11 mouse cellular contexts compared by ENCODE assay signal in genomic region chr4:86045876-86046275, GRCm38 (mm10).
DNase-seq lines count a peak whose midpoint lies in the region; ATAC-seq lines count a peak whose summit lies in the region.
"Had no signal": no experiment of that assay in that cellular context is flagged by ENCODE, and none has a peak within 500 bp of the region (broad histone marks: within the 10 kb centered on the region; RNA-seq: fewer than 3 reads in every experiment).

No protein-coding gene starts in this region.

- no peak for DNase-seq in hindbrain, embryonic 11.5 days (ENCODE audit: low spot score)
- DNase-seq in hindbrain, embryonic 10.5 days (ENCODE audit: low spot score): no peak
- peak; percentile 81 for DNase-seq in ES-CJ7 (ENCODE audit: low read depth, low spot score)
- DNase-seq in cerebellum, adult 9-10 months: peak; percentile 37
- peak; percentile 10 to 16 for DNase-seq in left cerebral cortex, postnatal 14 days (ENCODE audit: low spot score in 2 of 2)
- DNase-seq in urinary bladder, postnatal 14 days (ENCODE audit: low spot score): no peak
- DNase-seq in thymus, postnatal 36 days: no peak
- DNase-seq: heart, postnatal 36 days; lung, adult 2 months had no signal

- 58% methylated on average over 6 of the region's 6 CpGs for WGBS in hindbrain, embryonic 11.5 days
- WGBS in hindbrain, embryonic 10.5 days: 71% methylated on average over 6 of the region's 6 CpGs
- 50% methylated on average over 6 of the region's 6 CpGs for WGBS in kidney, embryonic 15.5 days

- H3K27ac ChIP-seq in hindbrain, embryonic 11.5 days (ENCODE audit: low read depth, low read length): no peak overlapping the region
- no peak overlapping the region for H3K27ac ChIP-seq in hindbrain, embryonic 10.5 days
- H3K27ac ChIP-seq in kidney, embryonic 15.5 days: no peak overlapping the region
- H3K27ac ChIP-seq: left cerebral cortex, adult 2 months had no signal

- intact Hi-C loops in left cerebral cortex, postnatal 14 days (cut with DNase I): no loop called here

- H3K4me2 ChIP-seq in hindbrain, embryonic 11.5 days (replicated peaks; ENCODE audit: low read depth, low read length): no peak overlapping the region
- no peak overlapping the region for H3K4me2 ChIP-seq in kidney, embryonic 15.5 days

- no peak overlapping the region for H3K9ac ChIP-seq in hindbrain, embryonic 11.5 days (ENCODE audit: low read depth, low read length)
- no peak overlapping the region for H3K9ac ChIP-seq in kidney, embryonic 15.5 days

- no peaks in the 10 kb centered on the region for H3K36me3 ChIP-seq in hindbrain, embryonic 11.5 days (ENCODE audit: control insufficient read depth, insufficient read depth, low read length)
- H3K36me3 ChIP-seq in hindbrain, embryonic 10.5 days: no peaks in the 10 kb centered on the region
- no peaks in the 10 kb centered on the region for H3K36me3 ChIP-seq in kidney, embryonic 15.5 days

- H3K4me1 ChIP-seq in hindbrain, embryonic 11.5 days (replicated peaks; ENCODE audit: control insufficient read depth, insufficient read depth, low read length): no peaks in the 10 kb centered on the region
- H3K4me1 ChIP-seq in hindbrain, embryonic 10.5 days (replicated peaks): peaks cover 2% of the 10 kb centered on the region; the same call in 1 of the 2 replicates
- 0 out of 2 replicates have a peak, but pooled peaks cover 3% of the 10 kb centered on the region for H3K4me1 ChIP-seq in kidney, embryonic 15.5 days

- no peaks in the 10 kb centered on the region for H3K9me3 ChIP-seq in hindbrain, embryonic 11.5 days (ENCODE audit: control insufficient read depth, low read length)
- no peaks in the 10 kb centered on the region for H3K9me3 ChIP-seq in hindbrain, embryonic 10.5 days
- no peaks in the 10 kb centered on the region for H3K9me3 ChIP-seq in kidney, embryonic 15.5 days (replicated peaks)

- ATAC-seq in hindbrain, embryonic 11.5 days (ENCODE audit: low FRiP score): peak; percentile 63; the same call in 1 of the 2 replicates
- no peak for ATAC-seq in kidney, embryonic 15.5 days (replicated peaks; ENCODE audit: low FRiP score)

- no peak overlapping the region for H3K4me3 ChIP-seq in hindbrain, embryonic 11.5 days (ENCODE audit: low read depth, low read length)
- no peak overlapping the region for H3K4me3 ChIP-seq in hindbrain, embryonic 10.5 days
- H3K4me3 ChIP-seq in kidney, embryonic 15.5 days (replicated peaks): no peak overlapping the region
- H3K4me3 ChIP-seq: left cerebral cortex, adult 2 months had no signal

- H3K27me3 ChIP-seq in hindbrain, embryonic 11.5 days (ENCODE audit: control insufficient read depth, insufficient read depth, low read length): no peaks in the 10 kb centered on the region
- no peaks in the 10 kb centered on the region for H3K27me3 ChIP-seq in hindbrain, embryonic 10.5 days (ENCODE audit: insufficient read depth, poor library complexity, severe bottlenecking)
- H3K27me3 ChIP-seq in kidney, embryonic 15.5 days: no peaks in the 10 kb centered on the region

Comparison
In these comparisons a context has a peak if more than half of its experiments do, and no peak if none do; other contexts are left out.
1. DNase-seq: peak in ES-CJ7 (single experiment), cerebellum, adult 9-10 months (single experiment) and left cerebral cortex, postnatal 14 days (2 of 2); none in hindbrain, embryonic 11.5 days (single experiment), hindbrain, embryonic 10.5 days (single experiment), urinary bladder, postnatal 14 days (single experiment) and thymus, postnatal 36 days (0 of 2).